Mouse (Mus musculus) lung, postnatal 4 days (tissue): Measurements from ENCODE around the gene Polr3h.
"Not testable (repeated sequence)": the region's sequence is repeated elsewhere in the genome, so short reads cannot be mapped to it uniquely, and the experiment has no call there.

Experiments
- DNase-seq, 2 experiments: peaks; one replicate each; pipeline ENCODE4 v3.0.0; 2021

Gene Polr3h

GRCm38 (mm10) chr15:81925760-81926445 lies at the start of gene Polr3h:
Polr3h (minus strand) TSS chr15:81926240.
- DNase-seq, result peak; percentile 96 to 97

GRCm38 (mm10) chr15:81975156-81975555 lies 49.1 kb upstream of the Polr3h start:
- not testable (repeated sequence) for DNase-seq

GRCm38 (mm10) chr15:81970498-81970897 lies 44.5 kb upstream of the Polr3h start:
- DNase-seq, result not testable (repeated sequence)

GRCm38 (mm10) chr15:81969635-81970034 lies 43.6 kb upstream of the Polr3h start:
- not testable (repeated sequence) for DNase-seq

GRCm38 (mm10) chr15:81969173-81969572 lies 43.1 kb upstream of the Polr3h start:
- DNase-seq, result no peak

GRCm38 (mm10) chr15:81968447-81968846 lies 42.4 kb upstream of the Polr3h start:
- no peak for DNase-seq

- DNase-seq, result no peak
These were observed 41.8 kb upstream of the Polr3h start for GRCm38 (mm10) chr15:81967821-81968220.

- DNase-seq, result no peak
These were observed 40.2 kb upstream of the Polr3h start for GRCm38 (mm10) chr15:81966062-81966829.

GRCm38 (mm10) chr15:81964980-81965545 lies 39.0 kb upstream of the Polr3h start:
- no peak for DNase-seq

- no peak for DNase-seq
These were observed 38.2 kb upstream of the Polr3h start for GRCm38 (mm10) chr15:81964262-81964661.

GRCm38 (mm10) chr15:81961078-81961451 lies 35.0 kb upstream of the Polr3h start:
- no peak for DNase-seq

- peak; percentile 99 for DNase-seq
These were observed 34.4 kb upstream of the Polr3h start, which contains the start of gene Pmm1 for GRCm38 (mm10) chr15:81960171-81961077. Pmm1 (minus strand) TSS chr15:81960930.

GRCm38 (mm10) chr15:81958906-81959305 lies 32.9 kb upstream of the Polr3h start:
- no peak for DNase-seq

GRCm38 (mm10) chr15:81957598-81957997 lies 31.6 kb upstream of the Polr3h start:
- DNase-seq, result no peak

GRCm38 (mm10) chr15:81956457-81956856 lies 30.4 kb upstream of the Polr3h start:
- DNase-seq, result peak; percentile 52 to 72

GRCm38 (mm10) chr15:81955414-81955813 lies 29.4 kb upstream of the Polr3h start:
- no peak for DNase-seq

- peak in 1 of 2 experiments; percentile 19 for DNase-seq
These were observed 28.7 kb upstream of the Polr3h start for GRCm38 (mm10) chr15:81954716-81955115.

- DNase-seq, result no peak
These were observed 28.1 kb upstream of the Polr3h start for GRCm38 (mm10) chr15:81954151-81954583.

GRCm38 (mm10) chr15:81952310-81952709 lies 26.3 kb upstream of the Polr3h start:
- DNase-seq, result no peak

- no peak for DNase-seq
These were observed 25.1 kb upstream of the Polr3h start for GRCm38 (mm10) chr15:81951159-81951558.

- DNase-seq, result no peak
These were observed 24.7 kb upstream of the Polr3h start for GRCm38 (mm10) chr15:81950716-81951115.

- no peak for DNase-seq
These were observed 23.6 kb upstream of the Polr3h start for GRCm38 (mm10) chr15:81949476-81950131.
